Comparison of ENCODE assay signal across 10 mouse cellular contexts in genomic region chr3:27205068-27205467, GRCm38 (mm10). TPM values are rescaled to one million over a fixed set of nuclear protein-coding genes. Genes with fewer than 3 reads are reported as not detected.
DNase-seq lines count a peak whose midpoint lies in the region; TF ChIP-seq lines count a peak whose summit lies in the region.
"Had no signal": no experiment of that assay in that cellular context is flagged by ENCODE, and none has a peak within 500 bp of the region (broad histone marks: within the 10 kb centered on the region; RNA-seq: fewer than 3 reads in every experiment).

No protein-coding gene starts in this region.

- no peak overlapping the region for H3K4me3 ChIP-seq in olfactory bulb, adult 2 months (ENCODE audit: insufficient read depth, low read depth, low read length)
- H3K4me3 ChIP-seq in thymus, adult 2 months (ENCODE audit: control insufficient read depth, insufficient read depth, low read length) = no peak overlapping the region
- H3K4me3 ChIP-seq: liver, embryonic 15.5 days; neural tube, embryonic 13.5 days had no signal

- no peaks in the 10 kb centered on the region for H3K27me3 ChIP-seq in thymus, adult 2 months (ENCODE audit: control insufficient read depth, insufficient read depth, low read length)
- H3K27me3 ChIP-seq: liver, embryonic 15.5 days; neural tube, embryonic 13.5 days; Patski had no signal

- no peak for TF ChIP-seq CTCF in olfactory bulb, adult 2 months (IDR thresholded peaks at IDR 0.05; ENCODE audit: insufficient read depth, low read depth, low read length)
- TF ChIP-seq CTCF in thymus, adult 2 months (IDR thresholded peaks at IDR 0.05; ENCODE audit: borderline replicate concordance, control insufficient read depth, extremely low read depth, insufficient read depth, low read length, poor library complexity) = no peak

- WGBS in olfactory bulb, adult 2 months = 57% methylated on average over 5 of the region's 5 CpGs
- WGBS in thymus, adult 2 months = 55% methylated on average over 5 of the region's 5 CpGs

- no peaks in the 10 kb centered on the region for H3K36me3 ChIP-seq in thymus, adult 2 months (ENCODE audit: control insufficient read depth, insufficient read depth, low read length)
- H3K36me3 ChIP-seq: liver, embryonic 15.5 days; neural tube, embryonic 13.5 days had no signal

- H3K27ac ChIP-seq in olfactory bulb, adult 2 months (ENCODE audit: insufficient read depth, low read depth, low read length) = peak overlapping the region; percentile 60
- no peak overlapping the region for H3K27ac ChIP-seq in thymus, adult 2 months (ENCODE audit: control insufficient read depth, insufficient read depth, low read length)
- H3K27ac ChIP-seq: liver, embryonic 15.5 days; neural tube, embryonic 13.5 days had no signal

- intact Hi-C loops in heart, postnatal 14 days (cut with DNase I) = no loop called here

- H3K4me1 ChIP-seq in olfactory bulb, adult 2 months (ENCODE audit: control insufficient read depth, insufficient read depth, low read length) = peaks cover 21% of the 10 kb centered on the region
- H3K4me1 ChIP-seq in thymus, adult 2 months (replicated peaks; ENCODE audit: control insufficient read depth, insufficient read depth, low read length) = peaks cover 7% of the 10 kb centered on the region; the same call in 1 of the 2 replicates
- H3K4me1 ChIP-seq: liver, embryonic 15.5 days had no signal

- DNase-seq in kidney, adult 9 months = peak; percentile 57
- no peak for DNase-seq in kidney, adult 18-20 months
- DNase-seq in embryo, embryonic 11 days = peak; percentile 34
- DNase-seq in heart, postnatal 14 days = peak; percentile 23 to 48
- DNase-seq in thymus, adult 2 months = no peak
- DNase-seq in spleen, adult 18-20 months = no peak

- no peak for TF ChIP-seq POLR2A in olfactory bulb, adult 2 months (IDR thresholded peaks at IDR 0.05; ENCODE audit: insufficient read depth, low read depth, low read length)
- TF ChIP-seq POLR2A in thymus, adult 2 months (IDR thresholded peaks at IDR 0.05; ENCODE audit: control insufficient read depth, extremely low read depth, insufficient read depth, low read length, poor library complexity) = no peak

RNA-seq across cellular contexts. Expression of gene Nceh1, which starts 22.3 kb away (rescaled TPM):
- 100 to 1,000 TPM; 165 to 174 TPM for total RNA-seq in heart, postnatal 14 days (2021)
- polyA plus RNA-seq in olfactory bulb, adult 2 months (2012; ENCODE audit: insufficient read depth, insufficient read length, low replicate concordance, missing spikeins) = not detected in 2 replicates
- polyA plus RNA-seq in thymus, adult 2 months (2012; rRNA removed) = 37.0 and 40.5 TPM in 2 replicates

RNA-seq across cellular contexts. Expression of gene Ect2, which starts 51.4 kb away (rescaled TPM):
- total RNA-seq in heart, postnatal 14 days (2021) = 1 to 10 TPM; 2.7 to 4.9 TPM
- polyA plus RNA-seq in olfactory bulb, adult 2 months (2012; ENCODE audit: insufficient read depth, insufficient read length, low replicate concordance, missing spikeins) = not detected in 2 replicates
- 12.0 and 16.9 TPM in 2 replicates for polyA plus RNA-seq in thymus, adult 2 months (2012; rRNA removed)

Comparison
In these comparisons a context has a peak if more than half of its experiments do, and no peak if none do; other contexts are left out.
1. DNase-seq: peak in kidney, adult 9 months (single experiment), embryo, embryonic 11 days (single experiment) and heart, postnatal 14 days (2 of 2); none in kidney, adult 18-20 months (single experiment), thymus, adult 2 months (single experiment) and spleen, adult 18-20 months (0 of 2).